Mouse (Mus musculus): ENCODE data around the gene Gzmk.
A peak's percentile ranks its signal among the peaks of the same experiment; 100 is the strongest.
"Not testable (repeated sequence)": the region's sequence is repeated elsewhere in the genome, so short reads cannot be mapped to it uniquely, and the experiment has no call there.

Gene Gzmk

GRCm38 (mm10) chr13:113225811-113226210, at the start of gene Gzmk:
Gzmk (minus strand) TSS chr13:113225908.
- no peak for DNase-seq (ENCODE audit: low spot score)

- no peak for DNase-seq (ENCODE audit: low spot score)
These were observed 45.5 kb upstream of the Gzmk start for GRCm38 (mm10) chr13:113271189-113271588.

- peak; percentile 86 for DNase-seq (ENCODE audit: low spot score)
These were observed 44.4 kb upstream of the Gzmk start for GRCm38 (mm10) chr13:113269777-113270776.

GRCm38 (mm10) chr13:113267204-113267603, 41.5 kb upstream of the Gzmk start:
- no peak for DNase-seq (ENCODE audit: low spot score)

GRCm38 (mm10) chr13:113266495-113266951, 40.8 kb upstream of the Gzmk start:
- peak; percentile 84 for DNase-seq (ENCODE audit: low spot score)

- no peak for DNase-seq (ENCODE audit: low spot score)
These were observed 39.5 kb upstream of the Gzmk start for GRCm38 (mm10) chr13:113265257-113265656.

- DNase-seq (ENCODE audit: low spot score) = no peak
These were observed 37.1 kb upstream of the Gzmk start for GRCm38 (mm10) chr13:113262822-113263221.

GRCm38 (mm10) chr13:113259237-113259636, 33.5 kb upstream of the Gzmk start:
- DNase-seq (ENCODE audit: low spot score) = no peak

- DNase-seq (ENCODE audit: low spot score) = no peak
These were observed 31.5 kb upstream of the Gzmk start for GRCm38 (mm10) chr13:113257190-113257589.

GRCm38 (mm10) chr13:113256766-113257165, 31.1 kb upstream of the Gzmk start:
- no peak for DNase-seq (ENCODE audit: low spot score)

GRCm38 (mm10) chr13:113252580-113252979, 26.9 kb upstream of the Gzmk start:
- DNase-seq (ENCODE audit: low spot score) = not testable (repeated sequence)

- no peak for DNase-seq (ENCODE audit: low spot score)
These were observed 19.3 kb upstream of the Gzmk start for GRCm38 (mm10) chr13:113245025-113245424.

GRCm38 (mm10) chr13:113242129-113242528, 16.4 kb upstream of the Gzmk start:
- no peak for DNase-seq (ENCODE audit: low spot score)

GRCm38 (mm10) chr13:113227666-113228463, 2.2 kb upstream of the Gzmk start:
- no peak for DNase-seq (ENCODE audit: low spot score)

- DNase-seq (ENCODE audit: low spot score) = no peak
These were observed 1.4 kb upstream of the Gzmk start for GRCm38 (mm10) chr13:113227076-113227475.

- DNase-seq (ENCODE audit: low spot score) = no peak
These were observed 1.6 kb downstream of the Gzmk start for GRCm38 (mm10) chr13:113224105-113224504.

GRCm38 (mm10) chr13:113221851-113222250, 3.9 kb downstream of the Gzmk start:
- DNase-seq (ENCODE audit: low spot score) = no peak

- DNase-seq (ENCODE audit: low spot score) = no peak
These were observed 11.8 kb downstream of the Gzmk start for GRCm38 (mm10) chr13:113213865-113214264.

GRCm38 (mm10) chr13:113212401-113212800, 13.3 kb downstream of the Gzmk start:
- no peak for DNase-seq (ENCODE audit: low spot score)

GRCm38 (mm10) chr13:113211345-113211744, 14.4 kb downstream of the Gzmk start:
- DNase-seq (ENCODE audit: low spot score) = no peak

- no peak for DNase-seq (ENCODE audit: low spot score)
These were observed 16.1 kb downstream of the Gzmk start, which contains the start of gene Esm1 for GRCm38 (mm10) chr13:113209624-113210023. Esm1 (plus strand) TSS chr13:113209659.

- DNase-seq (ENCODE audit: low spot score) = no peak
These were observed 20.4 kb downstream of the Gzmk start for GRCm38 (mm10) chr13:113205346-113205745.

- no peak for DNase-seq (ENCODE audit: low spot score)
These were observed 22.6 kb downstream of the Gzmk start for GRCm38 (mm10) chr13:113203146-113203545.

Data from MN1 (cell line).